Mouse (Mus musculus) midbrain, embryonic 13.5 days (tissue): ENCODE data around the gene Prdm9. TPM values are rescaled to one million over a fixed set of nuclear protein-coding genes. Genes with fewer than 3 reads are reported as not detected.
A peak's percentile ranks its signal among the peaks of the same experiment; 100 is the strongest.
"Not testable (repeated sequence)": the region's sequence is repeated elsewhere in the genome, so short reads cannot be mapped to it uniquely, and the experiment has no call there.

Experiments
- ATAC-seq: fragments of 200-750 bp; cut with Nextera tagmentation; 2 replicates; pipeline ENCODE4 v1.8.0; 2017; ENCODE audit warnings: mild to moderate bottlenecking, moderate TSS enrichment, moderate library complexity
- H3K27ac ChIP-seq: fragments of 300-500 bp; sonication (generic); 2 replicates; pipeline ENCODE4 v1.5.1; 2015; ENCODE audit warnings: inconsistent platforms, mild to moderate bottlenecking, moderate library complexity
- H3K27me3 ChIP-seq: fragments of 300-500 bp; sonication (generic); 2 replicates; pipeline ENCODE4 v1.6.1; 2015; ENCODE audit warnings: mild to moderate bottlenecking, inconsistent platforms
- H3K36me3 ChIP-seq: fragments of 300-500 bp; sonication (generic); 2 replicates; pipeline ENCODE4 v1.6.1; 2015; ENCODE audit warnings: mild to moderate bottlenecking, inconsistent platforms
- H3K4me1 ChIP-seq: fragments of 300-500 bp; sonication (generic); replicated peaks from 2 replicates; pipeline ENCODE4 v1.6.1; 2015; ENCODE audit warnings: inconsistent platforms
- H3K4me2 ChIP-seq: fragments of 300-500 bp; sonication (generic); replicated peaks from 2 replicates; pipeline ENCODE4 v1.6.1; 2015; ENCODE audit warnings: moderate library complexity, mild to moderate bottlenecking, inconsistent platforms
- H3K4me3 ChIP-seq: fragments of 300-500 bp; sonication (generic); replicated peaks from 2 replicates; pipeline ENCODE4 v1.5.1; 2015; ENCODE audit warnings: mild to moderate bottlenecking, inconsistent platforms
- H3K9ac ChIP-seq: fragments of 300-500 bp; sonication (generic); replicated peaks from 2 replicates; pipeline ENCODE4 v1.6.1; 2015; ENCODE audit warnings: mild to moderate bottlenecking, inconsistent platforms
- H3K9me3 ChIP-seq: fragments of 300-500 bp; sonication (generic); 2 replicates; pipeline ENCODE4 v1.6.1; 2016; ENCODE audit warnings: mild to moderate bottlenecking, inconsistent platforms
- WGBS: fragments of 180-500 bp; shearing (Covaris S2); methylation state at CpG from one replicate; pipeline ENCODE4 v1.1.7; 2015; 5-methylcytosine and 5-hydroxymethylcytosine counted together
- polyA plus RNA-seq: library from polyadenylated mRNA; unstranded; fragments of >200 nt; fragmentation: Nextera tagmentation; extraction: Ambion mirVana; gene quantifications from 2 replicates; pipeline ENCODE4 v1.2.1, GENCODE M21; 2015

Gene Prdm9
- polyA plus RNA-seq, 1 experiment from 2014 or later, result 3.0 TPM

- no peaks in the 10 kb centered on the region for H3K36me3 ChIP-seq
- H3K9me3 ChIP-seq, result no peaks in the 10 kb centered on the region
- no peak overlapping the region for H3K4me2 ChIP-seq
- ATAC-seq, result no peak
- H3K9ac ChIP-seq, result no peak overlapping the region
- H3K4me1 ChIP-seq, result peaks cover 5% of the 10 kb centered on the region; the same call in 1 of the 2 replicates
- H3K4me3 ChIP-seq, result no peak overlapping the region
- no peaks in the 10 kb centered on the region for H3K27me3 ChIP-seq
- H3K27ac ChIP-seq, result no peak overlapping the region
- 87% methylated on average over 2 of the region's 2 CpGs for WGBS
Observed at GRCm38 (mm10) chr17:15559946-15560345, 4.2 kb downstream of the Prdm9 start.

GRCm38 (mm10) chr17:15549713-15550112 is 14.4 kb downstream of the Prdm9 start:
- Histone ChIP-seq H3K4me1 (no peaks in the 10 kb centered on the region), H3K27me3 (no peaks in the 10 kb centered on the region), H3K9ac (no peak overlapping the region), H3K9me3 (no peaks in the 10 kb centered on the region), H3K4me2 (no peak overlapping the region), H3K4me3 (no peak overlapping the region), H3K36me3 (peaks cover 3% of the 10 kb centered on the region; the same call in 1 of the 2 replicates), H3K27ac (no peak overlapping the region)
- no peak for ATAC-seq
- WGBS, result 24% methylated on average over 1 of the region's 1 CpGs

- H3K9me3 ChIP-seq, result no peaks in the 10 kb centered on the region
- no peak overlapping the region for H3K27ac ChIP-seq
- H3K36me3 ChIP-seq, result peaks cover 4% of the 10 kb centered on the region; the same call in 1 of the 2 replicates
- H3K4me1 ChIP-seq, result no peaks in the 10 kb centered on the region
- no peak for ATAC-seq
- no peak overlapping the region for H3K4me3 ChIP-seq
- WGBS, result 75% methylated on average over 4 of the region's 4 CpGs
- H3K27me3 ChIP-seq, result no peaks in the 10 kb centered on the region
- no peak overlapping the region for H3K4me2 ChIP-seq
- no peak overlapping the region for H3K9ac ChIP-seq
Observed at GRCm38 (mm10) chr17:15546440-15546839, 17.7 kb downstream of the Prdm9 start.

- ATAC-seq, H3K36me3 ChIP-seq, H3K4me2 ChIP-seq, H3K27ac ChIP-seq, H3K9me3 ChIP-seq, H3K27me3 ChIP-seq, H3K4me1 ChIP-seq, H3K4me3 ChIP-seq, H3K9ac ChIP-seq: not testable (repeated sequence)
- WGBS, result 70% methylated on average over 4 of the region's 4 CpGs
Observed at GRCm38 (mm10) chr17:15543868-15544267, 20.3 kb downstream of the Prdm9 start.

GRCm38 (mm10) chr17:15540309-15540708 is 23.8 kb downstream of the Prdm9 start:
- no peak for ATAC-seq
- peaks cover 4% of the 10 kb centered on the region; the same call in 1 of the 2 replicates for H3K36me3 ChIP-seq

GRCm38 (mm10) chr17:15536457-15536904 is 27.7 kb downstream of the Prdm9 start:
- ATAC-seq, result peak; percentile 67
- WGBS, result 1% methylated on average over 33 of the region's 33 CpGs
- H3K4me3 ChIP-seq, result peak overlapping the region; percentile 51
- peaks cover 18% of the 10 kb centered on the region for H3K27me3 ChIP-seq
- H3K4me2 ChIP-seq, result peak overlapping the region; percentile 88
- no peaks in the 10 kb centered on the region for H3K9me3 ChIP-seq
- no peaks in the 10 kb centered on the region for H3K36me3 ChIP-seq
- peak overlapping the region; percentile 73 for H3K9ac ChIP-seq
- H3K4me1 ChIP-seq, result 0 out of 2 replicates have a peak, but pooled peaks cover 3% of the 10 kb centered on the region
- no peak overlapping the region for H3K27ac ChIP-seq

More at GRCm38 (mm10) chr17:15540309-15540708, 23.8 kb downstream of the Prdm9 start:
- Histone ChIP-seq H3K9ac (no peak overlapping the region), H3K9me3 (no peaks in the 10 kb centered on the region), H3K4me2 (no peak overlapping the region), H3K4me3 (no peak overlapping the region), H3K4me1 (0 out of 2 replicates have a peak, but pooled peaks cover 3% of the 10 kb centered on the region), H3K27me3 (peaks cover 13% of the 10 kb centered on the region), H3K27ac (no peak overlapping the region)
- 75% methylated on average over 4 of the region's 4 CpGs for WGBS

GRCm38 (mm10) chr17:15535943-15536342 is 28.2 kb downstream of the Prdm9 start:
- H3K4me3 ChIP-seq, result peak overlapping the region; percentile 51
- WGBS, result 18% methylated on average over 8 of the region's 8 CpGs
- peak overlapping the region; percentile 88 for H3K4me2 ChIP-seq
- no peaks in the 10 kb centered on the region for H3K9me3 ChIP-seq
- no peak overlapping the region for H3K27ac ChIP-seq
- 0 out of 2 replicates have a peak, but pooled peaks cover 3% of the 10 kb centered on the region for H3K4me1 ChIP-seq
- no peak for ATAC-seq
- H3K36me3 ChIP-seq, result no peaks in the 10 kb centered on the region
- H3K9ac ChIP-seq, result peak overlapping the region; percentile 73
- peaks cover 18% of the 10 kb centered on the region for H3K27me3 ChIP-seq

GRCm38 (mm10) chr17:15535162-15535800 is 28.9 kb downstream of the Prdm9 start:
- Histone ChIP-seq H3K9me3 (no peaks in the 10 kb centered on the region), H3K4me1 (0 out of 2 replicates have a peak, but pooled peaks cover 3% of the 10 kb centered on the region), H3K9ac (no peak overlapping the region), H3K4me3 (no peak overlapping the region), H3K27me3 (peaks cover 18% of the 10 kb centered on the region), H3K27ac (no peak overlapping the region), H3K36me3 (no peaks in the 10 kb centered on the region), H3K4me2 (no peak overlapping the region)
- ATAC-seq, result no peak
- 73% methylated on average over 11 of the region's 11 CpGs for WGBS

- H3K27me3 ChIP-seq, result peaks cover 3% of the 10 kb centered on the region
- 1% methylated on average over 5 of the region's 5 CpGs for WGBS
- H3K4me2 ChIP-seq, result no peak overlapping the region
- H3K36me3 ChIP-seq, result peaks cover 4% of the 10 kb centered on the region
- H3K4me3 ChIP-seq, result no peak overlapping the region
- no peak overlapping the region for H3K27ac ChIP-seq
- no peaks in the 10 kb centered on the region for H3K9me3 ChIP-seq
- H3K9ac ChIP-seq, result no peak overlapping the region
- H3K4me1 ChIP-seq, result peaks cover 26% of the 10 kb centered on the region
- ATAC-seq, result no peak
Observed at GRCm38 (mm10) chr17:15530141-15530540, 34.0 kb downstream of the Prdm9 start.

GRCm38 (mm10) chr17:15528887-15529286 is 35.3 kb downstream of the Prdm9 start:
- peaks cover 17% of the 10 kb centered on the region for H3K36me3 ChIP-seq
- H3K4me3 ChIP-seq, result no peak overlapping the region
- ATAC-seq, result no peak
- H3K27me3 ChIP-seq, result no peaks in the 10 kb centered on the region
- no peak overlapping the region for H3K9ac ChIP-seq
- H3K4me1 ChIP-seq, result peaks cover 26% of the 10 kb centered on the region
- WGBS, result 76% methylated on average over 2 of the region's 2 CpGs
- H3K4me2 ChIP-seq, result no peak overlapping the region
- H3K9me3 ChIP-seq, result no peaks in the 10 kb centered on the region
- no peak overlapping the region for H3K27ac ChIP-seq

GRCm38 (mm10) chr17:15527811-15528136 is 36.4 kb downstream of the Prdm9 start:
- ATAC-seq, result no peak
- H3K36me3 ChIP-seq, result peaks cover 24% of the 10 kb centered on the region
- WGBS, result 59% methylated on average over 3 of the region's 3 CpGs
- H3K4me1 ChIP-seq, result peaks cover 26% of the 10 kb centered on the region
- peak overlapping the region; percentile 62 for H3K4me2 ChIP-seq
- H3K27me3 ChIP-seq, result no peaks in the 10 kb centered on the region
- H3K9me3 ChIP-seq, result no peaks in the 10 kb centered on the region
- H3K4me3 ChIP-seq, result peak overlapping the region; percentile 88
- peak overlapping the region; percentile 94 for H3K9ac ChIP-seq
- H3K27ac ChIP-seq, result no peak overlapping the region

GRCm38 (mm10) chr17:15526986-15527810 is 37.0 kb downstream of the Prdm9 start, which contains the start of gene Pdcd2:
TSS of gene Pdcd2 (minus strand) at chr17:15527301.
- peaks cover 28% of the 10 kb centered on the region for H3K36me3 ChIP-seq
- H3K4me3 ChIP-seq, result peak within 1 kb of the TSS; percentile 88
- H3K4me2 ChIP-seq, result peak within 1 kb of the TSS; percentile 62
- H3K27ac ChIP-seq, result peak within 1 kb of the TSS; percentile 88
- no peaks in the 10 kb centered on the region for H3K27me3 ChIP-seq
- no peaks in the 10 kb centered on the region for H3K9me3 ChIP-seq
- peak; percentile 99 for ATAC-seq
- H3K4me1 ChIP-seq, result peaks cover 26% of the 10 kb centered on the region
- peak within 1 kb of the TSS; percentile 94 for H3K9ac ChIP-seq
- 1% methylated on average over 50 of the region's 55 CpGs for WGBS
